Mouse (Mus musculus): ENCODE data around the gene Ntn5. TPM values are rescaled to one million over a fixed set of nuclear protein-coding genes. Genes with fewer than 3 reads are reported as not detected.

Gene Ntn5
- total and polyA plus RNA-seq, 3 experiments, result 0.08 to 0.57 TPM; not detected in 1

- Histone ChIP-seq H3K27ac (ENCODE audit: insufficient read depth, low read depth) (no peak overlapping the region), H3K4me3 (replicated peaks in 1 of 3; ENCODE audit: low read depth in 2 of 3, low read length in 2 of 3, poor library complexity in 1 of 3) (no peak overlapping the region), H3K4me1 (ENCODE audit: control insufficient read depth in 1 of 2, insufficient read depth in 2 of 2) (peaks cover 24 to 68% of the 10 kb centered on the region in 2 experiments), H3K9ac (ENCODE audit: insufficient read depth, low read depth) (no peak overlapping the region), H3K4me2 (ENCODE audit: insufficient read depth, low read depth, poor library complexity, severe bottlenecking) (no peak overlapping the region), H3K9me3 (replicated peaks; ENCODE audit: low read length) (no peaks in the 10 kb centered on the region), H3K27me3 (replicated peaks) (no peaks in the 10 kb centered on the region), H3K36me3 (replicated peaks in 1 of 2; ENCODE audit: control insufficient read depth in 1 of 2, insufficient read depth in 1 of 2, low read length in 1 of 2) (no peaks in the 10 kb centered on the region), H3K79me2 (replicated peaks; ENCODE audit: control insufficient read depth, extremely low read depth, insufficient read depth, poor library complexity, severe bottlenecking) (no peaks in the 10 kb centered on the region)
- dilution Hi-C loops (cut with MboI; ENCODE audit: extremely low pct_ligation_motif_present, extremely low pct_unique_long_range_greater_than_20kb, low sequenced_read_pairs), result no loop called here
- in situ Hi-C loops (cut with MboI; ENCODE audit: low pct_ligation_motif_present, low pct_unique_long_range_greater_than_20kb, low sequenced_read_pairs), result loop anchor here (10.0 kb wide), 1 partner anchor 224 kb away; the partner anchor contains the start of gene Bax
- no peak for DNase-seq (ENCODE audit: extremely low read depth)
- TF ChIP-seq ZKSCAN1 (IDR thresholded peaks at IDR 0.05; ENCODE audit: borderline replicate concordance, low read depth, low read length) (no peak), BHLHE40 (IDR thresholded peaks at IDR 0.05; ENCODE audit: low read depth, low read length) (0 out of 2 replicates have a peak, but pooled peaks have one; percentile 8), JUN (IDR thresholded peaks at IDR 0.05; ENCODE audit: insufficient read depth, low read depth, low read length) (no peak), E2F4 (IDR thresholded peaks at IDR 0.05; ENCODE audit: insufficient replicate concordance, low read depth, low read length) (no peak)
Measured at GRCm38 (mm10) chr7:45689099-45689498, 5.3 kb downstream of the Ntn5 start.

- Histone ChIP-seq H3K4me3 (replicated peaks in 1 of 3; ENCODE audit: low read depth in 2 of 3, low read length in 2 of 3, poor library complexity in 1 of 3) (no peak overlapping the region), H3K9ac (ENCODE audit: insufficient read depth, low read depth) (no peak overlapping the region), H3K36me3 (replicated peaks in 1 of 2; ENCODE audit: control insufficient read depth in 1 of 2, insufficient read depth in 1 of 2, low read length in 1 of 2) (no peaks in the 10 kb centered on the region), H3K79me2 (replicated peaks; ENCODE audit: control insufficient read depth, extremely low read depth, insufficient read depth, poor library complexity, severe bottlenecking) (no peaks in the 10 kb centered on the region), H3K4me1 (ENCODE audit: control insufficient read depth in 1 of 2, insufficient read depth in 2 of 2) (peaks cover 24 to 68% of the 10 kb centered on the region in 2 experiments), H3K4me2 (ENCODE audit: insufficient read depth, low read depth, poor library complexity, severe bottlenecking) (no peak overlapping the region), H3K27me3 (replicated peaks) (no peaks in the 10 kb centered on the region), H3K27ac (ENCODE audit: insufficient read depth, low read depth) (peak overlapping the region; percentile 49; the same call in 1 of the 2 replicates), H3K9me3 (replicated peaks; ENCODE audit: low read length) (no peaks in the 10 kb centered on the region)
- no peak for DNase-seq (ENCODE audit: extremely low read depth)
- in situ Hi-C loops (cut with MboI; ENCODE audit: low pct_ligation_motif_present, low pct_unique_long_range_greater_than_20kb, low sequenced_read_pairs), result loop anchor here (10.0 kb wide), 1 partner anchor 225 kb away; the partner anchor contains the start of gene Bax
- dilution Hi-C loops (cut with MboI; ENCODE audit: extremely low pct_ligation_motif_present, extremely low pct_unique_long_range_greater_than_20kb, low sequenced_read_pairs), result no loop called here
- TF ChIP-seq MXI1 (IDR thresholded peaks at IDR 0.05; ENCODE audit: low read depth, low read length) (no peak), SIN3A (IDR thresholded peaks at IDR 0.05; ENCODE audit: low read length) (no peak), USF1 (IDR thresholded peaks at IDR 0.05; ENCODE audit: low read depth, low read length) (no peak), TCF12 (IDR thresholded peaks at IDR 0.05; ENCODE audit: low read depth, low read length) (no peak), ZC3H11A (IDR thresholded peaks at IDR 0.05; ENCODE audit: low read depth, low read length) (no peak), EP300 (IDR thresholded peaks at IDR 0.05; ENCODE audit: low read length) (no peak), ZNF384 (IDR thresholded peaks at IDR 0.05; ENCODE audit: low read depth, low read length) (no peak), ZKSCAN1 (IDR thresholded peaks at IDR 0.05; ENCODE audit: borderline replicate concordance, low read depth, low read length) (no peak), MAFK (IDR thresholded peaks at IDR 0.05; ENCODE audit: insufficient replicate concordance, low read length) (no peak), MYC (IDR thresholded peaks at IDR 0.05; ENCODE audit: low read depth, low read length) (no peak), HCFC1 (IDR thresholded peaks at IDR 0.05; ENCODE audit: low read depth, low read length) (no peak), RAD21 (IDR thresholded peaks at IDR 0.05; ENCODE audit: low read depth, low read length) (no peak), NRF1 (IDR thresholded peaks at IDR 0.05; ENCODE audit: low read depth, low read length) (no peak)
Measured at GRCm38 (mm10) chr7:45689800-45690199, 6.0 kb downstream of the Ntn5 start.

All from CH12.LX (cell line).